Mouse (Mus musculus) embryonic stem cell, embryonic (primary cell): ENCODE results near the gene Sar1a.

Experiments used
- CTCF ChIA-PET, 4 experiments: fragments of 300-600 bp in 2 of 4; fragments of 350-600 bp in 2 of 4; sonication (Branson Sonifier 250); formaldehyde crosslinking; loops; one replicate each; lab custom pipeline; 2022; ENCODE audit warnings: inconsistent platforms in 2 of 4; lab: Charles Lee
- POLR2A ChIA-PET, 4 experiments: fragments of 300-600 bp in 2 of 4; fragments of 350-600 bp in 2 of 4; sonication (Branson Sonifier 250); formaldehyde crosslinking; loops; one replicate each; lab custom pipeline; 2022; ENCODE audit warnings: antibody characterized with exemption in 4 of 4, inconsistent platforms in 1 of 4; lab: Charles Lee

The Sar1a gene

DNA sequence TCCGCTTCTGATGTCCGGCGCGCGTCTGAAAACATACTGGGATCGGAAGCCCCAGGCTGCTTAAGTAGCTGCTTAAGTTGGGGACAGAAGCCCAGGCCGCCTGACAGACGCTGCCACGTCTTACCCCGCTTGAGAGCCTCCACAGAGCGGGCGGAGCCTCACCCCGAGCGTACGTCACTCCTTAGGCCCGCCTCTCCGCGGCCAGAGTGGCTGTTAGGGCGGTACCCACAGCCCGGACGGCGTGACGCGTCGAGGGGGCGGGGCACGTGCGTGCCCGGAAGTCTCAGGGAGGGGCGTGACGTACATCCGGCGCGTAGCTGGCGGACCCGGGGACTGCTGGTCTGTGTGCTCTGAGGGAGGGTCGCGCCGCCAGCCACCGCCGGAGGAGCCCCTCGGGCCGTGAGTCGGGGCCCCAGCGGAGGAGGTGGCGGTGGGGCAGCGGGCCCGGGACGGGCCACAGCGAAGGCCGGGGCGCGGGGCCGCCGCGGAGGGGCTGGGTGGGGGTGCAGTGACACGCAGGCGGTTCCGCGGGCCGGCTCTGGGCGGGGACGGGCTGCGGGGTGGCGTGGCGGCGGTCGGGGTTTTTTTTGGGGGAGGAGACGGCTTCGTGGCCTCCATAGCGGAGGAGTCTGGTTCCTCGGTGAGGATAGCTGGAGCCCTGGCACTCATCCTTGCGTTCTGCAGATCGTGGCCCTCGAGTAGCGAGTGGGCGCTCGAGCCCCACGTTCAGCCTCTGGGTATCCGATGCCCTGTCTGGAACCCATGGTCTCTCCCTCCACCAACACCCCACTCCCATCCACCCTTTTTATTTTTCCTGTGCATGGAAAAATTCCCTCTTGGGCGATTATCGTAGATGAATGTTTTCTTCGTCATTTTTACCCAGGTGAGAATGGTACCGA is at the start of gene Sar1a:
Sar1a (plus strand) TSS at position 285 of the 899 bp plus-strand sequence.
- ChIA-PET POLR2A (interaction anchor here in 3 of 4 experiments (0.5 to 2.7 kb wide), 50 partner anchors 8 to 652 kb away, joined by 3 to 22 read pairs (median 4); partner anchors contain the start of genes Eif4ebp2 (in 2 of the 3), Lrrc20 (in 2 of the 3), Ppa1 (in 2 of the 3) and Aifm2 (in 1 of the 3)), CTCF (interaction anchor here in 3 of 4 experiments (0.9 to 1.4 kb wide), 9 partner anchors 11 to 984 kb away, joined by 3 to 4 read pairs (median 3); partner anchors contain the start of genes Cdh23 (in 1 of the 3) and Tysnd1 (in 1 of the 3))

DNA sequence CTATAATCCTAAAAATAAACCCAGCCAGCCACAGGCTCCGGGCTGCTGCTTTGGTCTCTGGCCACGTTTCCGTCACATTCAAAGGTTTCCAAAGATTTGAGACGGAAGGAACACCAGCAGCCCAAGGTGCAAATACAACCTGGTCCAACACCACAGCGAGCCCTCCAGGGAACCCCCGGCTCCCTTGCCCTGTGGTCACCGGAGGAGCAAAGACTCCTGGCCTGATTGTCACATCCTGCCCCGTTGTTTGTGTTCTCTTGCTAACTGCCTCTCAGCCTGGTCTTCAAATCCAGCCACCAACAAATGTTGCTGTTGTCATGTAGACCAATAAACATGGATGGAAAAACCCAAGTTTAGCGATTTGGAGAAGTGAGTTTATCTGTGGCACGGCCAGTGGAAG is 47.7 kb upstream of the Sar1a start:
- ChIA-PET POLR2A (no interaction called here), CTCF (interaction anchor here in 2 of 4 experiments (0.6 to 1.3 kb wide), 2 partner anchors 14 to 179 kb away, joined by 3 to 5 read pairs; no protein-coding TSS in a partner anchor)

DNA sequence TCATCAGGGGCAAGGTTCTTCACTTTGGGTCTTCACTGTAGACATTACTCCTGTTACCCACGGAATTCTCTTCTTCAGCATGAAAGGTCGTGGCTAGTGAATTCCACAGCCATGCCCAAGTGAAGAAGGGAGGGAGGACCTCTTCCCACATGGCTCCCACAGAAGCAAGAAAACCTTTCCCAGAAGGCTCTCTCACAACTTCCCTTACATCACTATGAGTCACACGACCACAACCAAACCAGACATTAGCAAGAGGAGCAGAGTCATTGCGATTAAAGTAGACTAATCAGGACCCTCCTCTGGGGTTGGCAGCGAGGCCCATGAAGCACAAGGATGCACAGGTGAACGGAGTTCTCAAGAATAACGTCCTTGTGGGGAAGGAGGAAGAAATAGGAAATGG is 43.0 kb upstream of the Sar1a start:
- ChIA-PET POLR2A (interaction anchor here in 1 of 4 experiments (1.2 kb wide), 1 partner anchor 10 kb away, joined by 3 read pairs; no protein-coding TSS in a partner anchor), CTCF (no interaction called here)

- ChIA-PET POLR2A (interaction anchor here in 1 of 4 experiments (0.6 kb wide), 1 partner anchor 8 kb away, joined by 4 read pairs; the partner anchor contains the start of gene Ppa1), CTCF (no interaction called here)
Observed at GRCm38 (mm10) chr10:61640363-61640762, 39.7 kb upstream of the Sar1a start.

DNA sequence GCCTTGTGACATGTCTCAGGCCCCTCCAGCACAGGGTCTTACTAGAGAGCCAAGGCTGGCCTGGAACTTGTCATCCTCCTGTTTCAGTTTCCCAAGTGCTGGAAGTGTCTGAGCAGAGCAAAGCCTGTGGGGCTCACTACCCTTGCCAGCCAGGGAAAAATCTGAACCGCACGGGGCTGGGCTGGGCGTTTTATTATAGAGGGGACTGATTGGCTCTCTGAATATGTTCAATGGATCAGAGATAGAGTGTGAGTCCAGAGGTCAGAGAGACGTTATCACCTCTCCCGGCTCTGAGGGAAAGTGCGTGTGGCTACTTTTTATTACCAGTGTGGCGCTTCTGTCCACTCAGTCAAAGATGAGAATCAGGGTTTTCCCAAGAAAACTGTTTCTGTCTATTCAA is 33.5 kb upstream of the Sar1a start:
- POLR2A ChIA-PET: interaction anchor here in 2 of 4 experiments (0.6 to 12.6 kb wide), 5 partner anchors 15 to 1200 kb away, joined by 3 to 136 read pairs (median 7); no protein-coding TSS in a partner anchor
- CTCF ChIA-PET: interaction anchor here in 2 of 4 experiments (0.6 to 1.6 kb wide), 3 partner anchors 11 to 43 kb away, joined by 4 to 6 read pairs (median 5); no protein-coding TSS in a partner anchor

GRCm38 (mm10) chr10:61647790-61648736 is 32.0 kb upstream of the Sar1a start, which contains the start of gene Ppa1:
TSS of gene Ppa1 (plus strand) at chr10:61648552.
- POLR2A ChIA-PET: interaction anchor here (0.5 to 12.6 kb wide), 43 partner anchors 8 to 567 kb away, joined by 3 to 136 read pairs (median 4); partner anchors contain the start of genes Sar1a (in 3 of the 4), Eif4ebp2 (in 1 of the 4), H2afy2 (in 1 of the 4) and Lrrc20 (in 1 of the 4)
- CTCF ChIA-PET: interaction anchor here in 3 of 4 experiments (0.6 to 2.2 kb wide), 13 partner anchors 9 to 312 kb away, joined by 3 to 7 read pairs (median 4); no protein-coding TSS in a partner anchor

DNA sequence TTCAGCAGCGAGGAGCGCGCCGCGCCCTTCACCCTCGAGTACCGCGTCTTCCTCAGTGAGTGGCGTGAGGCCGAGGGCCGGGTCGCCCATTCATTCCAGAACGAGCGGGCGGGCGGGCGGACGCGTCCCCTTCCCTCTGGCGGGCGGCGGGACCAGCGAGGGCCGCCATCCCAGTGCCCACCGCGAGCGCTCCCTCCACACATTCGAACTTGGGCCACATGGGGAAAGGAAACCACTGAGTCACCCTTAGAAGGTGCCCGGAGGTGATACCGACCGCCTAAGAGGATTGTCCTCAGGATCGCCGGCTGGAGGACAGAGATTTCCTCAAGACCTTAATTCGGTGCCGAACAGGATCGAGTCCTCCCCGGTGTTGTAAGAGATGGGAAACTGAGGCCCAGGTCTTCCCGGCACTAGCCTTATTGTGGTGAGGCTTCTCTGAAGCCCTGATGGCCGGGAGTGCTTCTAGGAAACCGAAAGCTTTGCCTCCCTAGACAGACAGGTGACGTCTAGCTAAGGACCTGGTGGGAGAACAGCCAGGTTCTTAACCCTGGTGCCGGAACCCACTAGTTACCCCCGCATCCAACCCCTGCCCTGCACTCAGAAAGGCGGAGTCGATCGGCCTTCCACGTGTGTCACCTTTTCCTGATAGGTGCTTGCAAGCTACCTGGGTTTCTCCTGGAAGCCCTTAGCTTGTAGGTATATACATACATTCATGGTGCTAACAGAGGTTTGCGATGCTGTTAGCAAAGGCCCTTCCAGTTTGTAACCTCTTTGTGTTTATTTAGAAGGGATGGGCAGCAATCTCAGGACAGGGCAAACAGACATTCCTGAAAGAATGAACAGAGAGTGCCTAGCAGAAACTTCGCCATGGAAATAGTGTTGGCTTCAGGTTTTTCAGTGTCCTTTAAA is 31.1 kb upstream of the Sar1a start:
- ChIA-PET POLR2A (interaction anchor here (0.5 to 12.6 kb wide), 36 partner anchors 9 to 519 kb away, joined by 3 to 136 read pairs (median 4); partner anchors contain the start of genes Sar1a (in 3 of the 4), Lrrc20 (in 1 of the 4) and Sgpl1 (in 1 of the 4)), CTCF (interaction anchor here in 3 of 4 experiments (0.6 to 2.2 kb wide), 7 partner anchors 12 to 227 kb away, joined by 3 to 9 read pairs (median 3); no protein-coding TSS in a partner anchor)

GRCm38 (mm10) chr10:61654105-61654504 is 26.0 kb upstream of the Sar1a start:
- POLR2A ChIA-PET: interaction anchor here in 2 of 4 experiments (0.8 to 12.6 kb wide), 4 partner anchors 10 to 29 kb away, joined by 3 to 136 read pairs (median 18); no protein-coding TSS in a partner anchor
- CTCF ChIA-PET: interaction anchor here in 2 of 4 experiments (0.5 to 1.2 kb wide), 3 partner anchors 16 to 36 kb away, joined by 3 to 5 read pairs (median 3); no protein-coding TSS in a partner anchor

- POLR2A ChIA-PET: interaction anchor here in 2 of 4 experiments (1.2 to 12.6 kb wide), 3 partner anchors 15 to 30 kb away, joined by 4 to 136 read pairs (median 29); partner anchors contain the start of gene Sar1a (in 1 of the 2)
- CTCF ChIA-PET: interaction anchor here in 2 of 4 experiments (0.6 to 1.2 kb wide), 2 partner anchors 16 to 36 kb away, joined by 3 to 5 read pairs; no protein-coding TSS in a partner anchor
Observed at GRCm38 (mm10) chr10:61654691-61655090, 25.4 kb upstream of the Sar1a start.

DNA sequence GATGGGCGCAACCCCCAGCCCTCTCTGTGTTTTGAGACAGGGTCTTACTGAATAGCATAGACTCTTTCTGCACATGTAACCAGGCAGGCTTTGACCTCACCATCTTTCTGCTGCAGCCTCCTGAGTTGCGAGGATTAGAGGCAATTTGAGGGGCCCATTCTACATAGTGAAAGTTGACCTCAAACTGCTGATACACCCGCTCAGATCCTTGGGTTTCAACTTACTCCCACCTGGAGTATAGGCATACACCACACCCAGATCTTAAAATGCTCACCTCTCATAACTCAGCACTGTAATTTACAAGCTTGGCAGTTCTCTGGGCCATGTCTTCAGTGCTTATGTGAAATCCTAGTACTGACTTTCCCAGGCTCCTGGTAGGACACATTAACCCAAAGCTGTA is 24.9 kb upstream of the Sar1a start:
- ChIA-PET CTCF (interaction anchor here in 2 of 4 experiments (1.2 to 2.7 kb wide), 4 partner anchors 31 to 163 kb away, joined by 3 to 11 read pairs (median 10); no protein-coding TSS in a partner anchor), POLR2A (interaction anchor here in 2 of 4 experiments (0.7 to 12.6 kb wide), 9 partner anchors 15 to 72 kb away, joined by 3 to 136 read pairs (median 4); partner anchors contain the start of gene Sar1a (in 2 of the 2))

DNA sequence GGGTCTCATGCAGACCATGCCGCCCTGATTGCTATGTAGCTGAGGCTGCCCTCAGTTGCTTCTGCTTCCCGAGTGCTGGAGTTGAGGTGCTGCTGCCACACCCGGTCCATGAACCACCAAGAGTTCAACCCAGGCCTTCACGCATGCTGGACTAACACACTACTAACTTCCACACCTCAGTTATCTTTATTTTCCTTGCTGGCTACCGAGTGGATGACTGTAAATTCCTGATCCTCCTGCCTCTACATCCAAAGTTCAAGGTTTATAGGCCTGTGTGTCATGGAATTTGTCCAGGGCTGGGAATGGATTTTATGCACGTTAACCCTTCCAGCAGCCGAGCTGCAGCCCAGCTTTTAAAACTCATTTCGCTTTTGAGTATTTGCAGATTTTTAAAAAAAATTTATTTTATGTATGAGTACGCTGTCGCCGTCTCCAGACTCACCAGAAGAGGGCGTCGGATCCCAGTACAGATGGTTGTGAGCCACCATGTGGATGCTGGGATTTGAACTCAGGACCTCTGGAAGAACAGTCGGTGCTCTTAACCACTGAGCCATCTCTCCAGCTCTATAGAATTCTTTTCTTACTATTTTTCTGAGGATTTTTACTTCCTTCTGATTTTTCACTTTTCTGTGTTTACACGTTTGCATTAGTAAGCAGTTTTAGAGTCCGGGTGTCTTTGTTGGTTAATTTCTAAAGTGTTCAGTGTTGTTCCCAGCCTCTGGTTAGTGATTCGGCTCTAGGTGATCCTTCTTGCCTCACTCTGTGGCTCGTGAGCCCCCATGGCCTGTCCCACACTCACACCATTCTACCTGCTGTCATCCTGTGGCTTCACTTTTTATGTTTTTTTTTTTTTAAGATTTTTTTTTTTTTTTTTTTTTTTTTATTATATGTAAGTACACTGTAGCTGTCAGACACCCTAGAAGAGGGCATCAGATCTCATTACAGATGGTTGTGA is 22.9 kb upstream of the Sar1a start:
- ChIA-PET POLR2A (interaction anchor here in 3 of 4 experiments (0.6 to 12.6 kb wide), 16 partner anchors 9 to 318 kb away, joined by 3 to 136 read pairs (median 4); partner anchors contain the start of genes Sar1a (in 2 of the 3) and Nodal (in 1 of the 3)), CTCF (interaction anchor here (0.6 to 2.7 kb wide), 27 partner anchors 10 to 859 kb away, joined by 3 to 11 read pairs (median 4); no protein-coding TSS in a partner anchor)

DNA sequence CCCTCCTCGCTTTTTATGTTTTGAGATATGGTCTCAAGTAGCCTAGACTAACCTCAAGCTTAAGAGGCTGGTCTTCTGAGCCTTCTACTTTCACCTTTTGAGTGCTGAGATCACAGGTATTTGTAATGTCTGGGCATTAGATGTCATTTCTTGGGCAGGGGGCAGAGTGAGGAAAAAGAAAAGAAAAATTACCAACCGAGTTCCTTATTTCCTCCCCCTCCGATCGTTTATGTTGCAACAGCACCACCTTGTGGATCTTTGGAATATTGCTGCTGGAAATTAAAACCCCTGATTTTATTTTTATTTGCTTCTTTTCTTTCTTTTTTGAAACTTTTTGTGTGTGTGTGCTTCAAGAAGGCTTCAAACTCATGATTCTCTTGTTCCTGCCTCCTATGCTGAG is 22.1 kb upstream of the Sar1a start:
- POLR2A ChIA-PET: interaction anchor here in 3 of 4 experiments (0.6 to 12.6 kb wide), 6 partner anchors 10 to 319 kb away, joined by 3 to 136 read pairs (median 6); partner anchors contain the start of gene Nodal (in 1 of the 3)
- CTCF ChIA-PET: interaction anchor here (0.6 to 2.7 kb wide), 18 partner anchors 10 to 859 kb away, joined by 3 to 10 read pairs (median 4); no protein-coding TSS in a partner anchor

- CTCF ChIA-PET: interaction anchor here in 1 of 4 experiments (0.8 kb wide), 1 partner anchor 43 kb away, joined by 3 read pairs; no protein-coding TSS in a partner anchor
- POLR2A ChIA-PET: interaction anchor here in 2 of 4 experiments (1.0 to 4.7 kb wide), 8 partner anchors 9 to 22 kb away, joined by 3 to 19 read pairs (median 7); partner anchors contain the start of gene Sar1a (in 2 of the 2)
Observed at GRCm38 (mm10) chr10:61661887-61662286, 18.2 kb upstream of the Sar1a start.
